Mouse (Mus musculus): ENCODE data around the gene Gabrg3. TPM values are rescaled to one million over a fixed set of nuclear protein-coding genes. Genes with fewer than 3 reads are reported as not detected.

Gene Gabrg3
- total RNA-seq, 2 experiments from 2014 or later, result 0.08 to 0.15 TPM

DNA sequence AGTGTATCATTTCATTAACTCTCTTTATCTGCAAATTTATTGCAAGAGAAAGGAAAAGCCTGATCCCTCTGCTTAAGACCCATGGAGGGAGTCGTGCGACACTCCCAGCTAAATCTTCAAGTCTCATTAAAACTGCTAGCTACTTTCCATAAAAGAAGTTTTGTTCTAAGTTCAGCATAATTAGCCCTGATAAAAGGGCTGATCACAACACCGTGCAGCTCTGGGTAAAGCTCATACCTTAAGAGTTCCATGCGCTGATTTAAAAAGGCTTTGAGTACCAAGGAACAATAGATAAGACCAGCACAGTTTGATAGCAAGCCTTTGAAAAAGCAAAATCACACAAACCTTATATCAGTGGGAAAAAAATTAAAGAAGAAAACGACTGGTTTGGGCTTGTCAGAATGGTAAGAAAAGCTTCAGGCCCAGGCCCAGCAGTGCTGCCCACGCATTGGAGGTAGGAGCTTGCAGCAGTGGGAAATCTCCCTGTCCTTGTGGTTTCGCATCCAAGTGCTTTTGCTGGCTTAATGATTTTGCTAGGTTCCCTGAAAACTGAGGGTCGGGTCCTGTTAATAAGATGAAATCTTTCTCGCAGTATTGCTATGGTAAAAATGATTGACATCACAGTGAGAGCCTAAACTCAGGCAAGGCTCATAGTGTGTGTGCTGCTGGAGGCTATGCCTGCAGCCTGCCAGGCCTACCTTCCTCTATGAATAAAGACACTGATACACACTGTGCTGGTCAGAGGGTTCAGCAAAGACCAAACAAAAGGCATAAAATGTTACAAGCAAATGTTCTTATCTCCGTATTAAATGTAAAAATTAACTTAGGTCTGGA, 621.2 kb downstream of the Gabrg3 start:
- no peak for DNase-seq (ENCODE audit: low spot score in 2 of 2)

GRCm38 (mm10) chr7:56729225-56729624, 657.8 kb downstream of the Gabrg3 start:
- DNase-seq (ENCODE audit: low spot score in 2 of 2), result no peak

Other genes starting within 250 kb of the Gabrg3 start
- 1 to 10 TPM; 1.2 to 2.5 TPM for gene Gabrb3, start 32.5 kb upstream of the Gabrg3 start, total RNA-seq (2021)
- gene Gabra5, start 122.9 kb upstream of the Gabrg3 start, total RNA-seq (2021), result not detected

Measured in gastrocnemius, postnatal 4 days (tissue).